Mouse (Mus musculus) effector memory CD4-positive, alpha-beta T cell, adult 7 months (primary cell): ENCODE data around the gene Top2a. TPM values are rescaled to one million over a fixed set of nuclear protein-coding genes. Genes with fewer than 3 reads are reported as not detected.

Experiments
- polyA plus RNA-seq: library from polyadenylated mRNA; unstranded; fragments of 100-300 nt; shearing (Covaris generic); gene quantifications from one replicate; pipeline ENCODE4 v1.2.1, GENCODE M21; 2017

The Top2a gene
- polyA plus RNA-seq: 4.9 TPM

GRCm38 (mm10) chr11:99023500-99024467 is at the start of gene Top2a:
TSS of gene Top2a (minus strand) at chr11:99024189.

GRCm38 (mm10) chr11:99041051-99041729 is 17.2 kb upstream of the Top2a start, which contains the start of gene Igfbp4:
TSS of gene Igfbp4 (plus strand) at chr11:99041244.

DNA sequence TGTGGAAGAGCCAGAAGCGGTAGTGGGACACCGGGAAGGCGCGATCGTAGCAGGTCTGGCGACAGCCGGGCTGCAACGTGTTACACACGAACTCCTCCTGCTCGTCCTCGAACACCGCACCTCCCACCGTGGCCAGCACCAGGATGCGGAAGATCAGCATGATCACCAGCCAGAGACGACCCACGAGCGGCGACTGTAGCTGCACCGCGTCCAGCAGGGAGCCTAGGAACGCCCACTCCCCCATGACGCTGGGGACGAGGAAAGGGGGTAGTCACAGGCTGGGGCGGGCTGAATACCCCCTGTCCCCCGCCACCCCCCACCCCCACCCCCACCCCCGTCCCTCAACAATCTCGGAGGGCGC is 41.2 kb downstream of the Top2a start, which contains the start of gene Gjd3:
Gjd3 (minus strand) TSS at position 244 of the 361 bp plus-strand sequence.

Other genes starting within 250 kb of the Top2a start
- 12.2 TPM for gene Nr1d1, start 248.9 kb downstream of the Top2a start, polyA plus RNA-seq
- gene Msl1, start 228.7 kb downstream of the Top2a start, polyA plus RNA-seq: 16.8 TPM
- 81.7 TPM for gene Casc3, start 219.3 kb downstream of the Top2a start, polyA plus RNA-seq
- not detected for gene Rapgefl1, start 187.4 kb downstream of the Top2a start, polyA plus RNA-seq
- 3.4 TPM for gene Wipf2, start 160.6 kb downstream of the Top2a start, polyA plus RNA-seq
- not detected for gene Cdc6, start 116.4 kb downstream of the Top2a start, polyA plus RNA-seq
- 61.3 TPM for gene Rara, start 96.4 kb downstream of the Top2a start, polyA plus RNA-seq
- not detected for gene Gjd3, start 41.2 kb downstream of the Top2a start, polyA plus RNA-seq
- gene Igfbp4, start 17.1 kb upstream of the Top2a start, polyA plus RNA-seq: not detected
- gene Tns4, start 65.1 kb upstream of the Top2a start, polyA plus RNA-seq: not detected
- 296 TPM for gene Ccr7, start 130.9 kb upstream of the Top2a start, polyA plus RNA-seq
- 193 TPM for gene Smarce1, start 206.8 kb upstream of the Top2a start, polyA plus RNA-seq
- gene Krt222, start 219.9 kb upstream of the Top2a start, polyA plus RNA-seq: not detected